In the genomic region with DNA sequence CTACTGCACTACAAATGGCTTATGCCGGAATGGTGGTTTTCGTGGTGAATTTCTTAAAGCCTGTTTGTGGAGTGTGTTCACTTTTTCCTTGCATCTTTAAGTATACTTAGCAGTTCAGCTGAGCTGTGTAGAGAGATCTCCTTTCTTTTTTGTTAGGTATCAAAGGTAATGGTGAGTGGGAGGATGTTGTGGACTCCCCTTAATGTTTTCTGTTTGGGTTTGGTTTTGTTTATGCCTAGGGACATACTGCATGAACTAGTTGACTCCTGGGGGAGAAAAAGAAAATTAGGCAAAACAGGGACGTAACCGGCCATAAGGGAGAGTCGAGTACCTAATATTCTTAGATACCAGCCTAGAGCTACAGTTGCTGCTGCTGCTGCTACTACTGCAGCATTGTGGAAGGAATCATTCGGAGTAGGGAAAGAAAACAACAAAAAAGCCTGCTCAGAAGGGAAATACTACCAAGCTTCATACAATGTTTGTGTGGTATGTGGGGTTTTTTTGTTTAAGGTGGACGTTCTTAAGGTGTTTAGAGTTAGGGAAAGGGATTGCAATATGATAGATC, we compare ENCODE assay signal across 8 mouse cellular contexts. TPM values are rescaled to one million over a fixed set of nuclear protein-coding genes. Genes with fewer than 3 reads are reported as not detected.
DNase-seq lines count a peak whose midpoint lies in the region; ATAC-seq and TF ChIP-seq lines count a peak whose summit lies in the region.

No protein-coding gene starts in this region.

- no peaks in the 10 kb centered on the region for H3K9me3 ChIP-seq in hindbrain, embryonic 13.5 days
- H3K9me3 ChIP-seq in midbrain, embryonic 16.5 days (replicated peaks; ENCODE audit: control insufficient read depth, low read length, poor library complexity, severe bottlenecking): no peaks in the 10 kb centered on the region

- peak overlapping the region; percentile 82 for H3K4me2 ChIP-seq in hindbrain, embryonic 13.5 days
- H3K4me2 ChIP-seq in midbrain, embryonic 16.5 days (ENCODE audit: low read length): peak overlapping the region; percentile 91

- WGBS in hindbrain, embryonic 13.5 days: 5% methylated on average over 7 of the region's 7 CpGs
- 2% methylated on average over 7 of the region's 7 CpGs for WGBS in midbrain, embryonic 16.5 days

- no peak for ATAC-seq in hindbrain, embryonic 13.5 days (ENCODE audit: low FRiP score)
- no peak for ATAC-seq in midbrain, embryonic 16.5 days

- peak overlapping the region; percentile 83 for H3K4me3 ChIP-seq in layer of hippocampus, adult 2 months
- peak overlapping the region; percentile 92 for H3K4me3 ChIP-seq in hindbrain, embryonic 13.5 days
- H3K4me3 ChIP-seq in midbrain, embryonic 16.5 days (ENCODE audit: low read depth, low read length): peak overlapping the region; percentile 83

- H3K9ac ChIP-seq in hindbrain, embryonic 13.5 days: peak overlapping the region; percentile 98
- H3K9ac ChIP-seq in midbrain, embryonic 16.5 days (ENCODE audit: low read depth, low read length): peak overlapping the region; percentile 88

- H3K27ac ChIP-seq in layer of hippocampus, adult 2 months: peak overlapping the region; percentile 99
- H3K27ac ChIP-seq in hindbrain, embryonic 13.5 days: peak overlapping the region; percentile 100
- H3K27ac ChIP-seq in midbrain, embryonic 16.5 days (ENCODE audit: low read length): peak overlapping the region; percentile 100

- no peak for DNase-seq in layer of hippocampus, adult 2 months (ENCODE audit: low spot score in 2 of 2)
- DNase-seq in layer of hippocampus, postnatal 14 days (ENCODE audit: low spot score in 2 of 2): no peak
- DNase-seq in brain, adult 2 months (ENCODE audit: low read depth, low spot score): peak; percentile 33
- DNase-seq in testis, postnatal 10 days (ENCODE audit: low spot score): no peak
- DNase-seq in spleen, adult 18-20 months: no peak
- no peak for DNase-seq in cerebellum, adult 9-11 months

- H3K36me3 ChIP-seq in hindbrain, embryonic 13.5 days: no peaks in the 10 kb centered on the region
- H3K36me3 ChIP-seq in midbrain, embryonic 16.5 days (ENCODE audit: control insufficient read depth, insufficient read depth, low read length): no peaks in the 10 kb centered on the region

- peaks cover 26% of the 10 kb centered on the region for H3K4me1 ChIP-seq in hindbrain, embryonic 13.5 days (replicated peaks)
- H3K4me1 ChIP-seq in midbrain, embryonic 16.5 days (ENCODE audit: control insufficient read depth, insufficient read depth, low read length): peaks cover 27% of the 10 kb centered on the region

- no peaks in the 10 kb centered on the region for H3K27me3 ChIP-seq in hindbrain, embryonic 13.5 days
- no peaks in the 10 kb centered on the region for H3K27me3 ChIP-seq in midbrain, embryonic 16.5 days (ENCODE audit: control insufficient read depth, insufficient read depth, low read depth, low read length)

- no peak for TF ChIP-seq CTCF in layer of hippocampus, adult 2 months (conservative IDR thresholded peaks at IDR 0.05)

RNA-seq across cellular contexts. Expression of gene Glcci1, which starts 1.5 kb away (rescaled TPM):
- total RNA-seq in layer of hippocampus, adult 2 months (2021): 10 to 100 TPM; 94.5 to 94.8 TPM
- 10 to 100 TPM; 42.7 to 46.6 TPM for total RNA-seq in layer of hippocampus, postnatal 14 days (2021)
- 9.0 and 9.7 TPM in 2 replicates for polyA plus RNA-seq in hindbrain, embryonic 13.5 days (2015; fragmentation: Nextera tagmentation; extraction: Ambion mirVana)
- polyA plus RNA-seq in midbrain, embryonic 16.5 days (2015; fragmentation: Nextera tagmentation; extraction: Ambion mirVana): 4.8 and 7.1 TPM in 2 replicates
